Mouse (Mus musculus): Measurements from ENCODE around the gene Pzp.

Pzp gene

GRCm38 (mm10) chr6:128436356-128437005 lies 90.0 kb downstream of the Pzp start:
- no peak for DNase-seq (ENCODE audit: low read depth, low spot score)

GRCm38 (mm10) chr6:128435474-128435873 lies 91.0 kb downstream of the Pzp start:
- no peak for DNase-seq (ENCODE audit: low read depth, low spot score)

Measured in telencephalon, adult 2 months (tissue).